Mouse (Mus musculus) thymus, adult 2 months (tissue): ENCODE data around the gene Ttc32. TPM values are rescaled to one million over a fixed set of nuclear protein-coding genes. Genes with fewer than 3 reads are reported as not detected.

Experiments used
- DNase-seq: peaks from one replicate; pipeline ENCODE4 v3.0.0; 2021
- H3K27ac ChIP-seq: fragments of 200-500 bp; 2 replicates; pipeline ENCODE4 v1.5.1; 2012; ENCODE audit warnings: low read length, control low read depth; ENCODE audit not compliant: control insufficient read depth, insufficient read depth
- H3K27me3 ChIP-seq: fragments of 200-500 bp; 2 replicates; pipeline ENCODE4 v1.6.1; 2012; ENCODE audit warnings: mild to moderate bottlenecking, low read length, moderate library complexity, mixed read lengths; ENCODE audit not compliant: control insufficient read depth, insufficient read depth
- H3K36me3 ChIP-seq: fragments of 200-500 bp; 2 replicates; pipeline ENCODE4 v1.6.1; 2012; ENCODE audit warnings: mild to moderate bottlenecking, low read length, moderate library complexity; ENCODE audit not compliant: control insufficient read depth, insufficient read depth
- H3K4me1 ChIP-seq: fragments of 200-500 bp; replicated peaks from 2 replicates; pipeline ENCODE4 v1.6.1; 2012; ENCODE audit warnings: low read length; ENCODE audit not compliant: control insufficient read depth, insufficient read depth
- H3K4me3 ChIP-seq: fragments of 200-500 bp; 2 replicates; pipeline ENCODE4 v1.5.1; 2012; ENCODE audit warnings: mild to moderate bottlenecking, low read length, control low read depth, moderate library complexity; ENCODE audit not compliant: control insufficient read depth, insufficient read depth
- CTCF ChIP-seq: fragments of 200-500 bp; IDR thresholded peaks from 2 replicates; pipeline ENCODE4 v1.5.1; 2012; ENCODE audit warnings: mild to moderate bottlenecking, control low read depth, low read length, moderate library complexity, borderline replicate concordance; ENCODE audit not compliant: control insufficient read depth, poor library complexity, insufficient read depth; ENCODE audit errors: extremely low read depth
- POLR2A ChIP-seq: fragments of 200-500 bp; IDR thresholded peaks from 2 replicates; pipeline ENCODE4 v1.6.1; 2012; ENCODE audit warnings: mild to moderate bottlenecking, low read length, control low read depth, moderate library complexity; ENCODE audit not compliant: control insufficient read depth, poor library complexity, insufficient read depth; ENCODE audit errors: extremely low read depth
- WGBS: fragments of 180-500 bp; shearing (Covaris S2); methylation state at CpG from one replicate; pipeline ENCODE4 v1.1.7; 2018; 5-methylcytosine and 5-hydroxymethylcytosine counted together
- polyA plus RNA-seq: library from polyadenylated mRNA; depleted of rRNA; stranded (reverse); fragments of >200 nt; gene quantifications from 2 replicates; pipeline ENCODE4 v1.2.3, GENCODE M21; 2012

Ttc32 gene
- polyA plus RNA-seq, 1 experiment: 12.6 TPM

GRCm38 (mm10) chr12:9029506-9029887 lies 300 bp upstream of the Ttc32 start:
- Histone ChIP-seq H3K4me3 (no peak overlapping the region), H3K36me3 (no peaks in the 10 kb centered on the region), H3K4me1 (no peaks in the 10 kb centered on the region), H3K27me3 (no peaks in the 10 kb centered on the region), H3K27ac (no peak overlapping the region)
- WGBS: 5% methylated on average over 4 of the region's 4 CpGs
- TF ChIP-seq CTCF: no peak
- TF ChIP-seq POLR2A: no peak
- DNase-seq: no peak

GRCm38 (mm10) chr12:9031166-9031565 lies 1.4 kb downstream of the Ttc32 start:
- Histone ChIP-seq H3K4me1 (no peaks in the 10 kb centered on the region), H3K4me3 (no peak overlapping the region), H3K27ac (no peak overlapping the region), H3K27me3 (no peaks in the 10 kb centered on the region), H3K36me3 (no peaks in the 10 kb centered on the region)
- 56% methylated on average over 8 of the region's 8 CpGs for WGBS
- TF ChIP-seq CTCF: no peak
- no peak for TF ChIP-seq POLR2A
- no peak for DNase-seq

- no peak overlapping the region for H3K27ac ChIP-seq
- no peak overlapping the region for H3K4me3 ChIP-seq
- no peaks in the 10 kb centered on the region for H3K27me3 ChIP-seq
- H3K4me1 ChIP-seq: no peaks in the 10 kb centered on the region
- no peaks in the 10 kb centered on the region for H3K36me3 ChIP-seq
- DNase-seq: no peak
- TF ChIP-seq POLR2A: no peak
- no peak for TF ChIP-seq CTCF
Observed at GRCm38 (mm10) chr12:9033140-9033539, 3.3 kb downstream of the Ttc32 start.

GRCm38 (mm10) chr12:9036409-9036808 lies 6.6 kb downstream of the Ttc32 start:
- Histone ChIP-seq H3K27ac (no peak overlapping the region), H3K4me3 (no peak overlapping the region), H3K4me1 (no peaks in the 10 kb centered on the region), H3K27me3 (no peaks in the 10 kb centered on the region), H3K36me3 (no peaks in the 10 kb centered on the region)
- WGBS: 97% methylated on average over 9 of the region's 9 CpGs
- no peak for TF ChIP-seq CTCF
- no peak for TF ChIP-seq POLR2A
- DNase-seq: no peak

- no peaks in the 10 kb centered on the region for H3K36me3 ChIP-seq
- no peak for DNase-seq
- no peaks in the 10 kb centered on the region for H3K27me3 ChIP-seq
- WGBS: 87% methylated on average over 5 of the region's 5 CpGs
- H3K4me3 ChIP-seq: no peak overlapping the region
- H3K27ac ChIP-seq: no peak overlapping the region
- no peaks in the 10 kb centered on the region for H3K4me1 ChIP-seq
- TF ChIP-seq CTCF: no peak
- TF ChIP-seq POLR2A: no peak
Observed at GRCm38 (mm10) chr12:9040177-9040576, 10.4 kb downstream of the Ttc32 start.

- TF ChIP-seq CTCF: no peak
- no peak for TF ChIP-seq POLR2A
- no peak for DNase-seq
- no peak overlapping the region for H3K27ac ChIP-seq
- WGBS: 94% methylated on average over 7 of the region's 7 CpGs
- H3K36me3 ChIP-seq: no peaks in the 10 kb centered on the region
- no peak overlapping the region for H3K4me3 ChIP-seq
- no peaks in the 10 kb centered on the region for H3K4me1 ChIP-seq
- H3K27me3 ChIP-seq: no peaks in the 10 kb centered on the region
Observed at GRCm38 (mm10) chr12:9040686-9041085, 10.9 kb downstream of the Ttc32 start.

- WGBS: 98% methylated on average over 5 of the region's 5 CpGs
- H3K27ac ChIP-seq: no peak overlapping the region
- no peak for DNase-seq
- H3K4me1 ChIP-seq: no peaks in the 10 kb centered on the region
- no peak overlapping the region for H3K4me3 ChIP-seq
- no peak for TF ChIP-seq POLR2A
- TF ChIP-seq CTCF: no peak
- H3K36me3 ChIP-seq: no peaks in the 10 kb centered on the region
- H3K27me3 ChIP-seq: no peaks in the 10 kb centered on the region
Observed at GRCm38 (mm10) chr12:9042316-9042715, 12.5 kb downstream of the Ttc32 start.
